Mouse (Mus musculus) small intestine, adult 2 months (tissue): ENCODE results near the gene Clec3a. TPM values are rescaled to one million over a fixed set of nuclear protein-coding genes. Genes with fewer than 3 reads are reported as not detected.
A peak's percentile ranks its signal among the peaks of the same experiment; 100 is the strongest.

ENCODE experiments used
- H3K27ac ChIP-seq: fragments of 200-500 bp; 2 replicates; pipeline ENCODE4 v1.5.1; 2012; ENCODE audit warnings: low read depth, low read length, control low read depth, inconsistent platforms; ENCODE audit not compliant: insufficient read depth
- H3K27me3 ChIP-seq: fragments of 200-500 bp; 2 replicates; pipeline ENCODE4 v1.6.1; 2012; ENCODE audit warnings: mild to moderate bottlenecking, moderate library complexity, low read length, inconsistent platforms; ENCODE audit not compliant: control insufficient read depth, insufficient read depth
- H3K36me3 ChIP-seq: fragments of 200-500 bp; 2 replicates; pipeline ENCODE4 v1.6.1; 2012; ENCODE audit warnings: mild to moderate bottlenecking, low read length, control low read depth, inconsistent platforms; ENCODE audit not compliant: control insufficient read depth, insufficient read depth
- H3K4me1 ChIP-seq: fragments of 200-500 bp; 2 replicates; pipeline ENCODE4 v1.6.1; 2012; ENCODE audit warnings: low read length, inconsistent platforms, mixed read lengths; ENCODE audit not compliant: control insufficient read depth, insufficient read depth, insufficient read length
- H3K4me3 ChIP-seq: fragments of 200-500 bp; 2 replicates; pipeline ENCODE4 v1.5.1; 2012; ENCODE audit warnings: low read depth, mild to moderate bottlenecking, control low read depth, inconsistent platforms, low read length, moderate library complexity
- CTCF ChIP-seq: fragments of 200-500 bp; IDR thresholded peaks from 2 replicates; pipeline ENCODE4 v1.5.1; 2012; ENCODE audit warnings: low read depth, mild to moderate bottlenecking, control low read depth, inconsistent platforms, low read length, moderate library complexity, mixed read lengths; ENCODE audit not compliant: insufficient replicate concordance, insufficient read length; ENCODE audit errors: extremely low read depth
- POLR2A ChIP-seq: fragments of 200-500 bp; IDR thresholded peaks from 2 replicates; pipeline ENCODE4 v1.6.1; 2012; ENCODE audit warnings: low read depth, mild to moderate bottlenecking, control low read depth, inconsistent platforms, low read length, moderate library complexity
- WGBS: fragments of 180-500 bp; shearing (Covaris S2); methylation state at CpG from one replicate; pipeline ENCODE4 v1.1.7; 2018; 5-methylcytosine and 5-hydroxymethylcytosine counted together
- polyA plus RNA-seq: library from polyadenylated mRNA; depleted of rRNA; stranded (reverse); fragments of >200 nt; gene quantifications from 2 replicates; pipeline ENCODE4 v1.2.3, GENCODE M21; 2012

Gene Clec3a
- polyA plus RNA-seq, 1 experiment: not detected

- H3K27ac ChIP-seq: no peak overlapping the region
- WGBS: 92% methylated on average over 5 of the region's 5 CpGs
- H3K4me1 ChIP-seq: no peaks in the 10 kb centered on the region
- H3K36me3 ChIP-seq: no peaks in the 10 kb centered on the region
- H3K4me3 ChIP-seq: no peak overlapping the region
- H3K27me3 ChIP-seq: no peaks in the 10 kb centered on the region
- TF ChIP-seq POLR2A (no peak), CTCF (no peak)
These were observed 18.6 kb upstream of the Clec3a start for GRCm38 (mm10) chr8:114399273-114399672.

GRCm38 (mm10) chr8:114401679-114402078, 16.2 kb upstream of the Clec3a start:
- Histone ChIP-seq H3K27ac (no peak overlapping the region), H3K36me3 (no peaks in the 10 kb centered on the region), H3K4me3 (no peak overlapping the region), H3K27me3 (no peaks in the 10 kb centered on the region), H3K4me1 (no peaks in the 10 kb centered on the region)
- 51% methylated on average over 7 of the region's 7 CpGs for WGBS
- no peak for TF ChIP-seq POLR2A
- no peak for TF ChIP-seq CTCF

- no peak overlapping the region for H3K27ac ChIP-seq
- H3K4me1 ChIP-seq: no peaks in the 10 kb centered on the region
- no peaks in the 10 kb centered on the region for H3K36me3 ChIP-seq
- no peak overlapping the region for H3K4me3 ChIP-seq
- no peaks in the 10 kb centered on the region for H3K27me3 ChIP-seq
- TF ChIP-seq POLR2A (no peak), CTCF (no peak)
- 66% methylated on average over 3 of the region's 3 CpGs for WGBS
These were observed 6.5 kb upstream of the Clec3a start for GRCm38 (mm10) chr8:114411421-114411820.

GRCm38 (mm10) chr8:114418486-114418885, 600 bp downstream of the Clec3a start:
- WGBS: 36% methylated on average over 5 of the region's 5 CpGs
- no peaks in the 10 kb centered on the region for H3K36me3 ChIP-seq
- H3K4me3 ChIP-seq: no peak overlapping the region
- H3K27ac ChIP-seq: no peak overlapping the region
- H3K4me1 ChIP-seq: no peaks in the 10 kb centered on the region
- no peaks in the 10 kb centered on the region for H3K27me3 ChIP-seq
- no peak for TF ChIP-seq POLR2A
- no peak for TF ChIP-seq CTCF

DNA sequence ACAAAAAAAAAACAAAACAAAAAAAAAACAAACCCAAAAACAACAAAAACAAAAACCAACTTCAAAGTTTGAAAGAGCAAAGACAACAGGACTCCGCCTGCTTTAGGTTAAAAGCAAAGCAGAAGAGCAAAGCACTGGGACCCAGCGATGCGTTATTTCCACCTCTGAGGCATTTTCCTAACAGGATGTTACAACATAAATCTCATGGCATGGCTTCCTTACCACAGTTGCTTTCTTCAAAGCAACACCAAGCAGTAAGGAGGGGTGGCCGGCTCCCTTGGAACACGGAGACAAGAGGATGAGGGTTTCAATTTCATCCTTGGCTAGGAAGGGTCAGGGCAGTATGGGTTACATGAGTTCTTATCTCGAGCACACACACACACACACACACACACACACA, 1.0 kb downstream of the Clec3a start:
- no peaks in the 10 kb centered on the region for H3K36me3 ChIP-seq
- TF ChIP-seq POLR2A: no peak
- no peak for TF ChIP-seq CTCF
- no peak overlapping the region for H3K4me3 ChIP-seq
- no peak overlapping the region for H3K27ac ChIP-seq
- no peaks in the 10 kb centered on the region for H3K4me1 ChIP-seq
- WGBS: 49% methylated on average over 6 of the region's 6 CpGs
- H3K27me3 ChIP-seq: no peaks in the 10 kb centered on the region

DNA sequence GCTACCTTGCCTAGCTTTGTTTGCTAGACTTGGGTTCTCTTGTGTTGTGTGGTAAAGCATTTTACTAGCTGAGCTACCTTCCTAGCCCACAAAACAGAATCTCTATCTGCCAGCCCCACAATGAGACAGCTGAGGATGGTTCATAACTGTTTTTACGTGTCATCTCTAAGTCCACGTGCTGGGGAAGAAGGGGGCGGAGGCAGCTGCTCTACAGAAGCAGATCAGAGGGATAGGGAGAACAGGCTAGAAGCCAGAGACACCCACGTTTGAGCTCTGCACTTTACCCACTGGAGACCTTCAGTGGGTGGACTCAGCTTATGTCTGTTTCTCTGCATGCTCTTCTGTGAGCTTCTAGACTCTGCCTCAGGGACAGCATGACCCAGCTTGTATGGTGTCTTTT, 3.7 kb downstream of the Clec3a start:
- Histone ChIP-seq H3K27ac (no peak overlapping the region), H3K4me3 (no peak overlapping the region), H3K27me3 (no peaks in the 10 kb centered on the region), H3K4me1 (no peaks in the 10 kb centered on the region), H3K36me3 (no peaks in the 10 kb centered on the region)
- WGBS: 67% methylated on average over 4 of the region's 4 CpGs
- TF ChIP-seq POLR2A (no peak), CTCF (no peak)

- Histone ChIP-seq H3K27ac (no peak overlapping the region), H3K27me3 (no peaks in the 10 kb centered on the region), H3K4me3 (no peak overlapping the region), H3K36me3 (no peaks in the 10 kb centered on the region), H3K4me1 (peaks cover 2% of the 10 kb centered on the region; the same call in 1 of the 2 replicates)
- WGBS: 2% methylated on average over 6 of the region's 6 CpGs
- TF ChIP-seq CTCF: peak; percentile 90; the same call in 1 of the 2 replicates
- no peak for TF ChIP-seq POLR2A
These were observed 20.4 kb downstream of the Clec3a start for GRCm38 (mm10) chr8:114438236-114438635.
